Mouse (Mus musculus) urinary bladder, postnatal 25 days (tissue): ENCODE data around the gene Cebpg.

ENCODE experiments used
- DNase-seq: peaks from one replicate; pipeline ENCODE4 v3.0.0; 2022; ENCODE audit warnings: low spot score

Cebpg gene

DNA sequence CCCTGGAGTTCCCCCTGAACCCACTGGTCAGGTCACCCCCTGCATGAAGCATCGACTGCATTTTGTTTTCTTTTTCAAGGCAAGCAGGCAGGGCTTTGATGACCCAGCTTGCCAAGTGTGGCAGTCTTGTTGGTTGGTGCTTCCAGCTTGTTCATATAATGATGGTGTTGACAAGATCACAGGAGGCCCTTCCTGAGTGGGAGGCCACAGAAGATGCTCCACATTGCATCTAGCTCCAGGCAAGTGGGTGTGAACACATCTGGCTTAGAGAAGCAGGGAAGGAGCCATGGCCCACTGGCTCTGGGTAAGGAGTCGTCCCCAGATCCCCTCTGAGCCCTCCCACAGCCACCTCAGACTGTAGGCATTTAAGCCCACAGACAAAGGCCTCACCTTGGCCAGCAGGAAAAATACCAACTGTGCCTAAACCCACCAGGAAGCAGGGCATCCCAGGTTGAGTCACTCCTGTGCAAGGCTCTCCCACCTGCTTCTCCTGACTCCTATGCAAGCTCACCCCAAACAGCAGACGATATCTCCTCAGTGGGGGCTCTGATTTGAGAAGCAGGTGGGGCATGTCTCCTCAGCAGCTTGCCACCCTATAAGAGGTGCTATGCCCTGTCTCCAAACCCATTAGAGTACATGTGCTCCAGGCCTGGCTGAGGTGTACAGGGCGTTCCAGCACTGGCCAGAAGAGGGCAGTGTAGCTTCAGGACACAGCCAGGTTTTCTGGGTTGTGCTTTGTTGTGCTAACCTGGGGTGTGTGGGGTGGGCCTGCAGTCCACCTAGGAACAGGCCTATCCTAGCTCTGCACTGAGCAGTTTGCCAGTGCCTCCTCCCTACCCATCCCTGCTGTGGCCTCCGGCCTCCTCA lies 30.7 kb downstream of the Cebpg start:
- DNase-seq, result peak; percentile 81

DNA sequence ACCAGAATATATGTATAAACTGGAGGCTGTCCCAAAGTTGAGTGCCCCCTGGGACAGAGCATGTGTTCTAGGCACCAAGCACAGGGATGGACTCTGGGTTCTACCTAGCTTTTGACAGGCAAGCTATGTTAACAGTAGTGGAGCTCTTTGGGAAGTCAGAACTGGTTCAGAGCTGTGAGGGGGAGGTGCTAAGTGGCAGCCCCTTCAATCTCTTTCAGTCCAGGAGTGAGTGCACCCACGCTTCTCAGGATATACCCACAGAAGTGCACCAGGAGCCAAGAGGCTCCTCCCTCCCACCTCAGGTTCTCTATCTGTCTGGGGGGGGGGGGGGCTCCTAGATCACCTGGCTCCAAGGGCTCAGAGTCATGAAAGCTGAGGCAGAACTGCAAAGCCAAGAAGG lies 31.9 kb downstream of the Cebpg start:
- no peak for DNase-seq

DNA sequence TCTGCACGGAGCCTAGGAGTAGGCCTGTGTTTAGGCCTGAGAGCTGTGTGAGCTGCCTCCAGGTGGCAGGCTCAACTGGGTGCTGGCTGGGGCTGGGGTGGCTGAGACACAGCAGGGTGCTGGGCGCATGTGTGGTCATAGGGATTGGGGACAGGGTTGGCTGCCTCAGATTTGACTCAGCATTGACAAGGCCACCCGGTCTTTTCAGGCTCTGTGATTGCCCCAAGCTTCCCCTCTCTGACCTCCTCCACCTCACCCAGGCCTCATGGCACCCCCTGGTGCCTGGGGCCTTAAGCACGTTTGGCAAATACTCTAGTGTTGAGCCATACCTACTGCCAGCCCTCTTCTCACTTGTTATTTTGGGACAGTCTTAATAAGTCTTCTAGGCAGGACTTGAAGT lies 33.1 kb downstream of the Cebpg start:
- DNase-seq, result no peak

DNA sequence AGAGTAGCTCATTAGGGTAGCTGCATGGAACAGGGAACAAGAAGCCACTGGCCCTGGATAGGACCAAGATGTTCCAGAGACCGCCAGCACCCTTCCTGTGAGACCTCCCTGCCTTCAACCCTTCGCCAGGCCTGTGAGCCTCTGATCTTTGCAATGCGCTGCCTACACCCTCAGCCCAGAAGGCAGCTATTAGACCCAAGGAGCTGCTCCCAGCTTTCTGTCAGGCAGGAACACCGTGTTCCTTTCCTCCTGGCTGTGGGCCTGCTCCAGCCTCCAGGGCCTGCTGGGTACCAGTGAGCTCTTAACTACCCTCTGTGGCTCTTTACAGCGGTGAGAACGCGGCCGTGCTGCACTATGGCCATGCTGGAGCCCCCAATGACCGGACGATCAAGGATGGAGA lies 35.0 kb downstream of the Cebpg start:
- no peak for DNase-seq

DNA sequence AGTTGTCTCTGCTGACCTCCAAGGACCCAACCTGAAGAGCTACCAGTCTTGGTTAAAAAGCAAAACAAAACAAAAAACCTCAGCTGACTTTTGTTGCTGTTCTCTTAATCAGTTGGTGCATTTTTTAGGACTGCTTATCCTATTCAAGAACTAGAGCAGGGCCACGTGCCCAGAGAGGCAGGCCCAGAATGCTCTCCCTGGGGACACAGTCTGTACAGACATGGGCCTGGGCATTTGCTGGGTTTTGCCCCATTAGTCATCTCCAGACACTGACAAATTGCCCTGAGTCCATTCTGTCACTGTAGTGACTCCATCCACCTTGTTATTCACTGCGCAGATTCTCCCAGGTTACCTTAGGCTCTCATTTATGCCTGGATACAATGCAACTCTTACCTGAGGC lies 41.1 kb downstream of the Cebpg start:
- DNase-seq, result no peak

DNA sequence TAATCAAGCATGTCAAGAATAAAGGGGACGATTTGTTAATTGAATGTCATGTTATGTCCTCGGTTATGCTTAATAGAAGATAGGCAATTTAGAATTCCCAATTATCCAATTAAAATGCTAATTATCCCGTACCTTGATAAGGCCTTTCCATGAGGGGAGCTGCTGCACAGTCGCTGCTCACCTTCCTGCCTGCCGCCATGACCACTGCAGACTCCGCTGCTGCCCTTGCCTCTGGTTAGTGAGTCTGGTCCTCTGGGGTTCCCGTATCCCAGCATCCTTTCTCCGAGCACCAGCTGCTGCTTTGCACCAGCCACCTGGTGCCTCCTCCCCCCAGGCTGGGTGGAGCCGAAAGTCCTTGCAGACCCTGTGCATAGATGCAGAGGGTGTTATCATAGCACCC lies 43.1 kb downstream of the Cebpg start:
- no peak for DNase-seq

DNA sequence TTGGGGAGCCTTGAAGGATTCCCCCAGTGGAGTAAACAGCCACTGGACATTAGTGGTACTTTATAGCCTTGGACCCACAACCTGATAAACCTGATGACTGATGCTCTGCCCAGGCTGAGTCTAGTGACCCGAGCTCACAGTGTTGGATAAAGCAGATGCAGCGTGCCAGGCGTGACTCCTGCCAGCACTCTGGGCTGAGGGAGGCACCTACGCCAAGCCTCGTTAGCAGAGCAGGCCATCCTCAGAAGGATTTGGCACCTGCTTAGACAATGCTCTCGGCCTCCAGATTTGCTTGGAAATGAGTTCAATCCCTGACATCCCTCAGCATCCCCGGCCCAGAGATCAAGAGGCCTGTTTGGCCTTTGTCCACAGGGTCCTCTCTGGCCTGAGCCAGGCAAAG lies 49.7 kb downstream of the Cebpg start:
- no peak for DNase-seq

DNA sequence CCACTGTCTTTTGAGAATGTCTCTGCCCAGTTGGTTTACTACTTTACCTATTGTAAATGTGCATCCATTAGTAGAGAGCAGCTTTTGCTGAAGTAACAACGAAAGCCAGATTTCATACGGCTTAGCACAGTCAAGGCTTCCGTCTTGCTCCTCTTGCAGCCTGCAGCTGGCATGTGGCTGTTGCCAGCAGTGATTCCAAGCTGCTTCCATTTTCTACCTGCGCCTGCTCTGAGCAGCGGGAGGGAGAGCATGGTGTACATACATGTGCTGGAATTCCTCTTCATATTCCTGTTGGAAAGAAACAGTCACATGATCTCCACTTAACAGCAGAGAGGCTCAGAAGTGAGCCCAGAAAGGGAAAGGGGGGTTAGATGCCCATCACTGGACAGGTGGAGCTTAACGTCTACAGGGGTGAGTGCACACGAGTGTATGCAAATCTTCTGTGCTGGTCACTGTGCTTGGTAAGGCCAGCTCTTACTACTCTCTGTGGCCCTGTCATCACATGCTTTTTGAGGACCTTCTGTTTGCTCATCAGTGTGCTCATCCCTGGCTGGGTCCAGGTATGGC lies 53.1 kb downstream of the Cebpg start:
- no peak for DNase-seq

DNA sequence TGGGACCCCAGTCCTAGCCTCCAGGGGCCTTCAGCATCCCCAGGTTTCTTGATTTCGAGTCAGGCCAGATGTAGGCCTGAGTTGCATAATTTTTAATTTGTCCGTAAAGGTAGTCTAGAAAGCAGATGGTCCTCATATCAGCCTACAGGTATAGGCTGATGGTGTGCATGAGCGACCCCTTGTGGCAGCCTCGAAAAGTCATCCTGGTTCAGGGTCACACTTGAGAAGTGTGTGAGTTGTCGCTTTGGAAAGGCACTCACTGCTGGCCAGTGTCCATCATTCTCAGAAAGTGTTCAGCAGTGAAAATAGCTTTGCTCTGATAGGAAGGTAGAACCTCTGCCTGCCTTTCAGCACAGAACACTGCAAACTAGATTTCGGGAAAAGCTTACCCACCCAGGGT lies 55.5 kb downstream of the Cebpg start:
- peak; percentile 33 for DNase-seq
